Mouse (Mus musculus) left cerebral cortex, adult 2 months (tissue): ENCODE measurements around the gene 9330161L09Rik. TPM values are rescaled to one million over a fixed set of nuclear protein-coding genes. Genes with fewer than 3 reads are reported as not detected.
"Not testable (repeated sequence)": the region's sequence is repeated elsewhere in the genome, so short reads cannot be mapped to it uniquely, and the experiment has no call there.

Source experiments
- DNase-seq, 2 experiments: peaks; one replicate each; pipeline ENCODE4 v3.0.0; 2021 to 2022; ENCODE audit warnings: low spot score in 2 of 2, mixed read lengths in 1 of 2; ENCODE audit errors: extremely low spot score in 1 of 2
- H3K27ac ChIP-seq: fragments of 200-600 bp; 2 replicates; pipeline ENCODE4 v1.8.1; 2022
- H3K4me3 ChIP-seq: fragments of 200-600 bp; 2 replicates; pipeline ENCODE4 v1.8.1; 2022
- CTCF ChIP-seq: fragments of 200-600 bp; IDR thresholded peaks from 2 replicates; pipeline ENCODE4 v1.8.1; 2022; ENCODE audit warnings: antibody characterized with exemption, mild to moderate bottlenecking, moderate library complexity
- intact Hi-C: fragments of 180-260 bp; cut with DNase I; formaldehyde crosslinking; loops from one replicate; pipeline ENCODE4 v1.15.1; 2025
- long read RNA-seq, 2 experiments: library from polyadenylated mRNA; stranded (forward); transcript quantifications; one replicate each; pipeline ENCODE4 v2.0.0; 2021; ENCODE audit warnings: borderline mapping rate in 2 of 2
- total RNA-seq, 2 experiments: library from RNA; stranded (reverse); gene quantifications; 2 replicates each; pipeline ENCODE4 v1.2.3; 2021

Gene 9330161L09Rik
- 1 to 10 TPM; 2.6 to 3.7 TPM for total RNA-seq
- long read RNA-seq, experiment 1 = 0 reads
- long read RNA-seq, experiment 2 = 0 reads

DNA sequence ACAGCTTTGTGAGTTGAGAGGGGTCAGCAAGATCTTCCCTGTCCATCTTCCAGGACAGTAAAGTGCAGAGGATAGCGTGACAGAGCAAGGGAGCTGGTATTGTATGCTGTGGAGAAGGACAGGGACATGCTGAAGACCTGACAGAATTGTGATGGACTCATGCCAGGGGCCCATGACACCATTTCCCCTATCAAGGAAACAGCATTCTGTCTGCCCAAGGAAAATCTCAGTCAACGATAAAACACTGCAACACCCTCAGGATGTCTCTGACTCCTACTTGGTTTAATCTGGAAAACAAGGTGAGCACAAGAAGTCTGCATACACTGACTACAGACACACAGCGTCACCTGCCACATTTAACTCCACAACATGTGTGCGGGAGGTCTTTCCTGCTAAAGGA lies at the start of gene 9330161L09Rik:
Gene 9330161L09Rik, minus strand, starts transcription at position 101 of the 400 bp plus-strand sequence.
- no peak within 1 kb of the TSS for H3K4me3 ChIP-seq
- DNase-seq = no peak
- intact Hi-C loops = no loop called here
- peak within 1 kb of the TSS; percentile 24 for H3K27ac ChIP-seq
- no peak for TF ChIP-seq CTCF

DNA sequence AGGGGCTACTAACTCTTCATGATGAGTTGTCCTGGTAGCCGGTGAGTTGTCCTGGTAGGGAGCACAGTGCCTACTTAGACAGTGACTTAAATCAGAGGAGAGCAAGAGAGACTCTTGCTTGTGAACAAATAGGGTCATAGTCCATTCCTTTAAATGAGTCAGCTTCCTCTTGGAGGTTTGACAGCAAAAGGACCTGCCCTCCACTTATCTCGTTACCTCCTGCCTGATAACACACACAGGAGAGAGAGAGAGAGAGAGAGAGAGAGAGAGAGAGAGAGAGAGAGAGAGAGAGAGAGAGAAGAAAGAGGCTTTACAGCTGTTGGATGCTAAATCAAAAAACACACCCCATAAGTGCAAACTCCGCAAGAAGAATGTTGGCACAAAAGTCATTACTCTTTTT lies 49.5 kb upstream of the 9330161L09Rik start, which contains the start of gene Ifi27l2b:
Gene Ifi27l2b, minus strand, starts transcription at position 84 of the 400 bp plus-strand sequence.
- DNase-seq = no peak
- no peak for TF ChIP-seq CTCF
- Histone ChIP-seq H3K27ac (no peak within 1 kb of the TSS), H3K4me3 (no peak within 1 kb of the TSS)
- intact Hi-C loops = no loop called here

DNA sequence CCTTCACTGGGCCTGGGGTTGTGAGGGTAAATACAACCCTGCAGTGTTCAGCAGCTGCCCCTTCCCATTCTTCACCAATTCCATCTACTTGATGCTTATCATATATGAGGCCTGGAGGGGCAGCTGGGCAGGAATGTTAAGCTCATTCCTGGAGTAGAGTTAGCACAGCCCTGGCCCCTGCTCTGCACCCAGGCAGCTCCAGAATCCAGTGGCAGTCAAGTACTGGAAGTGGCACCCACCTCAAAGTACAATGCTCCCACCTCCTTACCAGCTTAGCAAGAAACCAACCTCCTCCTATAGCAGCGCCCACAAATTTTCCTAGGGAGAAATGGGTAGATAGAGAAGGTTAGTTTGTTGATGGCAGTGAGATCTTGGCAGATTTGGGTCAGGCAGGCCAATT lies 49.1 kb upstream of the 9330161L09Rik start:
- H3K4me3 ChIP-seq, H3K27ac ChIP-seq, intact Hi-C loops, DNase-seq: not testable (repeated sequence)

DNA sequence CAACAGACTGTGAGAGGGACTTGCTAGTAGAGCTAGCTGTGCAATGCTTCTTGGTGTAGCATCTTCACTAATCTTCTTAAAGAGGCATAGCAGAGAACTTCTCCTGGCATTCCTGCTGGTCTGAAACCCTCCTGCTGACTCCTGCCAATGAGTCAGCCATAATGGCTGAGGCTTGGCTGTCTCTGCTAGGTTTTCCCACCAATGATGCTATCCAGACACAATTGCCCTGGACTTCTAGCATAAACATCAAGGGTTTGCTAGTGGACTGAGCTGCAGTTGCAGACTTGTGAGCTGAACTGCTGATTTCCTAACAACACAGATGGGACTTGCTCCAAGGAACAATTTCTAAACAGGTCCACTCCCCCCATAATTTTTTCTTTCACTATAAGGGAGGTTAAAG lies 45.7 kb upstream of the 9330161L09Rik start:
- H3K4me3 ChIP-seq = no peak overlapping the region
- intact Hi-C loops = no loop called here
- no peak overlapping the region for H3K27ac ChIP-seq
- TF ChIP-seq CTCF = no peak
- no peak for DNase-seq

DNA sequence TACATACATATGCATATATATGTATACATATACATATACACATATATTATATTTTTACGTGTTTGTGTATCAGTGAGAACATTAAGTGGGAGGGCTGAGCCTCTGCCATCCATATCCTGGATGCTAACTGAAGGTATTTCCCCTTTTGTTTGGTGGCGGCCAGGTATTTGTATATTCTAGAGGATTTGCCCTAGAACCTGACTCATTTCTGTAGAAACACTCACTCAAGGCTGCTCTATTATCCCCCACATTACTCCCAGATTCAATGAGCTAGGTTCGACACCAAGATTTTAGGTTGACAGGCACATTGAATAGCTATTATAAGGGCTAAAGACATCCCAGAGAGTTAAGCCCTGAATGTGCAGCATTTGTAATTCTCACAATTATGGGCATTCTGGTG lies 37.4 kb upstream of the 9330161L09Rik start:
- no peak for DNase-seq
- Histone ChIP-seq H3K4me3 (no peak overlapping the region), H3K27ac (no peak overlapping the region)
- TF ChIP-seq CTCF = no peak
- intact Hi-C loops = no loop called here

DNA sequence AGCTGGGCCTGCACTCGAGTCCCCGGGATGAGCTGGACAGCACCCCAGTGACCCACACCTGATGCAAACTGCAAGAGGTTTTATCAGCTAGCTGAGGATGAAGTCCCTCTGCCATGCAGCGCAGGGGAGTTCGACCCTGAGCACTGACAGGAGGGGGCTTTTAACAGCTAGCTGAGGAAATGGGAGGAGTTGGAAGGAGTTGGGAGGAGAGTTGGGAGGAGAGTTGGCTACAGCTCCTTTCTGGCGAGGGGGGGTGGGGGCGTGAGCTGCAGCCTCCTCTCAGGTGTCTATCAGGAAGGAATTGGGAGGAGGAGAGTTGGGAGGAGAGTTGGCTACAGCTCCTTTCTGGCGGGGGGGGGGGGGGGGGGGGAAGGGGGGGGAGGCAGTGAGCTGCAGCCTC lies 36.6 kb upstream of the 9330161L09Rik start:
- DNase-seq, intact Hi-C loops, H3K27ac ChIP-seq, H3K4me3 ChIP-seq: not testable (repeated sequence)

DNA sequence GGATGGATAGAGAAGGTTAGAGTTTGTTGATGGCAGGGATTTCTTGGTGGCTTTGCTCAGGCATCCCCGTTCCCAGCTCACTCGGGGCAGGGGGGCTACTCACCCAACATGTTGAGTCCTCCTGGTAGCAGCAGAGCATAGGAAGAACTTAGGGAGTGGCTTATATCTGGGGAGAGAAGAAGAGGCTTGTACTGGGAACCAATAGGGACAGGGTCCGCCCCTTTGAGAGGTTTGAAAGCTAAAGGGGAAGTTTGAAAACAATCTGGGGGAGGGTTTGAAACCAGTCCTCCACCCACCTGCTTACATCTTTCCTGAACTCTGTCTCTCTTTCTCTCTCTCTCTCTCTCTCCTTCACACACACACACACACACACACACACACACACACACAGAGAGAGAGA lies 35.9 kb upstream of the 9330161L09Rik start, which contains the start of gene Ifi27l2a:
Gene Ifi27l2a, minus strand, starts transcription at position 157 of the 400 bp plus-strand sequence.
- intact Hi-C loops = no loop called here

DNA sequence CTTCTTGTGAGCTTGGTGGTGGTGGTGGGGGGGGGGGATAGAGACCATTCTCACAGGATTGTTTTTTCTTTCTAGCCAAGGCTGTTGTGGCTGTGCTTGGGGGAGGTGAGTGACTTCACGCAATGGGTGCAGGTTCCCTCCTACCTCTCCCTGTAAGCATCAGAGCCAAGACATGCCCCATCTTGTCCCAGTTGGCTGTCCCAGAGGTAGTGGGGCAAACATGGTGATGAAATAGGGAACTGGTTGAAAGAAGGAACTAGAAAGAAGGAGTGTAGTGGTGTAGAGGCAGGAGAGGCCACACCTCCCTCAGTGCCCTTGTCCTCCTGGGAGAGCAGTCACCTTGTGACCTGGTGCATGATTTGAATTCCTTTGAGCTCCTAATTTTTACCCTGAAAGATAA lies 30.0 kb upstream of the 9330161L09Rik start:
- H3K27ac ChIP-seq = no peak overlapping the region
- no peak for TF ChIP-seq CTCF
- DNase-seq = no peak
- no peak overlapping the region for H3K4me3 ChIP-seq
- intact Hi-C loops = no loop called here

More for the DNA sequence above, 35.9 kb upstream of the 9330161L09Rik start, which contains the start of gene Ifi27l2a:
- TF ChIP-seq CTCF = no peak
- no peak within 1 kb of the TSS for H3K4me3 ChIP-seq
- no peak for DNase-seq
- H3K27ac ChIP-seq = no peak within 1 kb of the TSS

DNA sequence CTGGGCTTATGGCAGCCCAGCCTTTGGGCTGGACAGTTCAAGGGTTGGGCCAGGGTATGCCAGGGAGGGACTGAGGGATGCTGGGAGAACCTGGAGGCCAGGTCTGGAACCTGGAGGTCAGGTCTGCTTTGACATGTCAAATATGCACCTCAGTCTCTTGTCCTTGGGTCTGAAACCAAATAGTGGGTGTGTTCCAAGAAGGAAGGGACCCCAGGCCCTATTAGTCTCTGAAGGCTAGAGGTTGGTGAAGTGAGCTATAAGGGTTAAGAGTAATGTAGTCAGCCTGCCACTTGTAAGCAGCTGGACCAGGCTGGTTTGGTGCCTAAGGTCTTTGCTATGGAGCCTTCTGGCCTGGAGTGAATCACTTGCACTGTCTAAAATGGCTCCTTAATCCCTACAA lies 27.2 kb upstream of the 9330161L09Rik start:
- no peak overlapping the region for H3K27ac ChIP-seq
- no peak for DNase-seq
- TF ChIP-seq CTCF = no peak
- H3K4me3 ChIP-seq = peak overlapping the region; percentile 53
- intact Hi-C loops = no loop called here

DNA sequence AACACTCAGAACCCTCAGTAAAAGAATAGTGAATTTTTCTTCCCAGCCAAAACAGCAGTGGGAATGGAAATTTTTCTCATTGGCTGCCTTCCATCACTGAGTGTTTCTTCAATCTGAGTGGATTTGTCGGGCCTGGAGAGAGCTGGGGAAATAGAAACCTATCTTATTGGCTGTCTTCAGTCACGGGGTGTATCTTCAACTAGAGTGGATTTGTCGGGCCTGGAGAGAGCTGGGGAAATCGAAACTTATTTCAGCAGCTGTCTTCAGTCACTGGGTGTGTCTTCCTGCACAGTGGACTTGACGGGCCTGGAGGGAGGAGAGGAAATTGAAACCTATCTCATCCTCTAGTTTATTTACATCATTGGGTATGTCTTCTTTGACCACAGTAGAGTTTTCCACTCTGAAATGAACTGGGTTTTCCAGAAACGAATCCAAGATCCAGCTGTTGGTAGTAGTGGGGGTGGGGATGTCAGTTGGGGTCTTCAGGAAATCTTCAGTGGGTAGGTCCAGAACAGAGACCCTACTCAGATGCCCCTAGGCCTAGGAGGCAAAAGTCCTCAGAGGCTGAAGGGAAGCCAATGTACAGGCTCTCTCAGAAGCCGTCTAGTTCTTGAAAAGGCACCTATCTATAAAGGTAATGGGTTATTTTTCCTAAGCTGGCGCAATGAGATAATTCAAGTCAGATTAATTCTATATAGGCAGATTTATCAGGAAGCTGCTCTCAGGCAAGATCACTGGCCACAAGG lies 26.5 kb upstream of the 9330161L09Rik start, which contains the start of gene Ifi27:
Gene Ifi27, plus strand, starts transcription at position 226 of the 746 bp plus-strand sequence.
- TF ChIP-seq CTCF = no peak
- DNase-seq = peak in 1 of 2 experiments; percentile 43
- H3K27ac ChIP-seq = peak within 1 kb of the TSS; percentile 64
- H3K4me3 ChIP-seq = peak within 1 kb of the TSS; percentile 53
- intact Hi-C loops = no loop called here

DNA sequence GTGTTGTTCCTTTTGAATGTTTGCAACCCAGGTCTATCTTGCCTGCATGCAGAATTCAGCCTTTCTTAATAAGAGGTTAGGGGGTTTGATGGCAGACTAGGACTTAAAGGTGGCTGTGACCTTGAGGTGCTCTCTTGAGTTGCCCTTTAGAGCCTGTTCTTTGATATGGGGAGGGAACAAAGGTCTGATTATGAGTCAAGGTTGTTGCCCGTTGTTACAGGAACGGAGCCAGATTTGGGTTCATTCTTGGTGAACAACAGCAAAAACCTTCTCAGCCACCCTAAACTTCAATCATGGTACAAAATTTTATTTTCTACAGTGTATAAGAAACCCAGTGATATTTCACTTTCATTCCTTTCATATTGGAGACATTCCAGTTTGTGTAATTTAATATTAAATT lies 25.8 kb upstream of the 9330161L09Rik start:
- Histone ChIP-seq H3K27ac (peak overlapping the region; percentile 64), H3K4me3 (no peak overlapping the region; the same call in 1 of the 2 replicates)
- TF ChIP-seq CTCF = no peak
- no peak for DNase-seq
- intact Hi-C loops = no loop called here

DNA sequence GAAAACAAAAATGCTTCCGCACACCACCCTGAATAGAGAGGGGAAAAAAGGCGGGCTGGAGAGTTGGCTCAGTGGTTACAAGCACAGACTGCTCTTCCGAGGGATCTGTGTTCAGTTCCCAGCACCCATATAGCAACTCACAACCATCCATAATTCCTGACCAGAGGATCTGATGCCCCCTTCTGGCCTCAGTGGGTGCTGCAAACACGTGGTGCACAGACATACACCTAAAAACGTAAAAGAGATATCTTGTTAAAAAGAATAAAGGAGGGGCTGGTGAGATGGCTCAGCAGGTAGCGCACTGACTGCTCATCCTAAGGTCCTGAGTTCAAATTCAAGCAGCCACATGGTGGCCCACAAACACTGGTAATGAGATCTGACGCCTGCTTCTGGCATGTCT lies 19.1 kb upstream of the 9330161L09Rik start:
- no peak overlapping the region for H3K4me3 ChIP-seq
- DNase-seq = no peak
- intact Hi-C loops = loop anchor here (1.0 to 5.0 kb wide), 2 partner anchors 66 to 216 kb away; no protein-coding TSS in a partner anchor
- TF ChIP-seq CTCF = peak; percentile 10; the same call in 1 of the 2 replicates
- H3K27ac ChIP-seq = no peak overlapping the region
